23 mouse cellular contexts compared by ENCODE assay signal in the genomic region with DNA sequence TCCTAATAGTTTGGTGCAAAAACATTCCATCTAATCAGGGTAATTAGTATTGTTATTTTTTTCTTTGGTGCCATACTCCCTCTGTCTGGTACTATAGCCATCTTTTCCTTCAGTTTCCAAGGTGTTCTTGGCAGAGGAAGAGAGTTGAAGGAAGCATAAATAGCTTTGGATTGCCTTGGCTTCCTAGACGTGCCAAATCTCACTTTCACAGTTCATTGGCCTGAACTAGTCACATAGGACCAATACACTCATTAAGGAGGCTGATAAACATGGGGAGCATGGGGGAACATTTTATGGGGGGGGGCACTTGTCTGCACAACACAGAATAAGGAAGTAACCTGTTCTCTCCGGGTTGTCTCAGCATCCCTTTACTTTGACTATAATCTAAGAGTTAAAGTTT. TPM values are rescaled to one million over a fixed set of nuclear protein-coding genes. Genes with fewer than 3 reads are reported as not detected.
DNase-seq lines count a peak whose midpoint lies in the region; ATAC-seq and TF ChIP-seq lines count a peak whose summit lies in the region.
"Had no signal": no experiment of that assay in that cellular context is flagged by ENCODE, and none has a peak within 500 bp of the region (broad histone marks: within the 10 kb centered on the region; RNA-seq: fewer than 3 reads in every experiment).

No protein-coding gene starts in this region.

- H3K9me3 ChIP-seq in forebrain, embryonic 14.5 days (replicated peaks; ENCODE audit: control insufficient read depth, low read length), result no peaks in the 10 kb centered on the region
- H3K9me3 ChIP-seq in forebrain, embryonic 12.5 days, result no peaks in the 10 kb centered on the region
- no peaks in the 10 kb centered on the region for H3K9me3 ChIP-seq in forebrain, embryonic 16.5 days (ENCODE audit: control insufficient read depth, low read length)
- no peaks in the 10 kb centered on the region for H3K9me3 ChIP-seq in intestine, embryonic 15.5 days
- H3K9me3 ChIP-seq: embryonic facial prominence, embryonic 10.5 days; G1E; heart, embryonic 13.5 days; hindbrain, embryonic 12.5 days had no signal

- peak; percentile 65; the same call in 1 of the 2 replicates for ATAC-seq in cerebellum, adult (ENCODE audit: insufficient number of reproducible peaks, low FRiP score, low TSS enrichment)
- ATAC-seq in forebrain, embryonic 14.5 days, result peak; percentile 52; the same call in 1 of the 2 replicates
- no peak for ATAC-seq in forebrain, embryonic 12.5 days (ENCODE audit: low FRiP score)
- peak; percentile 72 for ATAC-seq in forebrain, embryonic 16.5 days
- ATAC-seq in intestine, embryonic 15.5 days, result no peak
- ATAC-seq: CD4-positive, CD25-positive, alpha-beta regulatory T cell, adult 4 months; intestine, embryonic 16.5 days had no signal

- no peaks in the 10 kb centered on the region for H3K27me3 ChIP-seq in forebrain, embryonic 14.5 days (replicated peaks; ENCODE audit: control insufficient read depth, insufficient read depth, low read length)
- no peaks in the 10 kb centered on the region for H3K27me3 ChIP-seq in forebrain, embryonic 12.5 days
- H3K27me3 ChIP-seq in forebrain, embryonic 16.5 days (replicated peaks; ENCODE audit: control insufficient read depth, insufficient read depth, low read length), result no peaks in the 10 kb centered on the region
- H3K27me3 ChIP-seq in intestine, embryonic 15.5 days (replicated peaks), result no peaks in the 10 kb centered on the region
- H3K27me3 ChIP-seq: heart, embryonic 13.5 days; hindbrain, embryonic 12.5 days had no signal

- DNase-seq in cerebellum, postnatal 36 days, result no peak
- DNase-seq in forebrain, embryonic 14.5 days (ENCODE audit: low spot score), result peak; percentile 44
- no peak for DNase-seq in layer of hippocampus, adult 2 months (ENCODE audit: low spot score in 2 of 2)
- DNase-seq in layer of hippocampus, postnatal 25 days (ENCODE audit: extremely low spot score in 1 of 2, low spot score in 1 of 2), result no peak
- DNase-seq: adrenal gland, adult 8-10 months; adrenal gland, postnatal 36 days; B cell, adult 2 months; cerebellum, adult 8-10 months; gastrocnemius, adult 2 months; gastrocnemius, postnatal 25 days; heart, postnatal 4 days; kidney, adult 8-10 months had no signal

- no peak overlapping the region for H3K4me2 ChIP-seq in forebrain, embryonic 14.5 days (ENCODE audit: low read length)
- no peak overlapping the region for H3K4me2 ChIP-seq in forebrain, embryonic 12.5 days
- H3K4me2 ChIP-seq in forebrain, embryonic 16.5 days (ENCODE audit: low read length), result no peak overlapping the region
- no peak overlapping the region for H3K4me2 ChIP-seq in intestine, embryonic 15.5 days (replicated peaks)
- H3K4me2 ChIP-seq: heart, embryonic 13.5 days; hindbrain, embryonic 12.5 days had no signal

- H3K36me3 ChIP-seq in forebrain, embryonic 14.5 days (ENCODE audit: control insufficient read depth, insufficient read depth, low read length), result no peaks in the 10 kb centered on the region
- H3K36me3 ChIP-seq in forebrain, embryonic 12.5 days (replicated peaks), result no peaks in the 10 kb centered on the region
- H3K36me3 ChIP-seq in forebrain, embryonic 16.5 days (ENCODE audit: control insufficient read depth, insufficient read depth), result no peaks in the 10 kb centered on the region
- H3K36me3 ChIP-seq in intestine, embryonic 15.5 days, result no peaks in the 10 kb centered on the region
- H3K36me3 ChIP-seq: embryonic facial prominence, embryonic 10.5 days; G1E; heart, embryonic 13.5 days; hindbrain, embryonic 12.5 days had no signal

- WGBS in forebrain, embryonic 14.5 days, result 68% methylated on average over 2 of the region's 2 CpGs
- WGBS in forebrain, embryonic 12.5 days, result 73% methylated on average over 2 of the region's 2 CpGs
- WGBS in forebrain, embryonic 16.5 days, result 48% methylated on average over 2 of the region's 2 CpGs
- 65% methylated on average over 2 of the region's 2 CpGs for WGBS in intestine, embryonic 15.5 days

- TF ChIP-seq CTCF in layer of hippocampus, adult 2 months (conservative IDR thresholded peaks at IDR 0.05), result no peak

- no peak overlapping the region for H3K27ac ChIP-seq in forebrain, embryonic 14.5 days (ENCODE audit: low read depth, low read length)
- no peak overlapping the region for H3K27ac ChIP-seq in forebrain, embryonic 12.5 days
- peak overlapping the region; percentile 76 for H3K27ac ChIP-seq in layer of hippocampus, adult 2 months
- H3K27ac ChIP-seq in forebrain, embryonic 16.5 days (ENCODE audit: low read length), result no peak overlapping the region
- no peak overlapping the region for H3K27ac ChIP-seq in intestine, embryonic 15.5 days
- H3K27ac ChIP-seq: embryonic facial prominence, embryonic 10.5 days; gastrocnemius, adult 2 months; heart, embryonic 13.5 days; hindbrain, embryonic 12.5 days had no signal

- no peaks in the 10 kb centered on the region for H3K4me1 ChIP-seq in forebrain, embryonic 14.5 days (ENCODE audit: control insufficient read depth, insufficient read depth, low read length)
- peaks cover 3% of the 10 kb centered on the region; the same call in 1 of the 2 replicates for H3K4me1 ChIP-seq in forebrain, embryonic 12.5 days
- H3K4me1 ChIP-seq in forebrain, embryonic 16.5 days (replicated peaks; ENCODE audit: control insufficient read depth, insufficient read depth, low read length), result no peaks in the 10 kb centered on the region
- no peaks in the 10 kb centered on the region for H3K4me1 ChIP-seq in intestine, embryonic 15.5 days (replicated peaks)
- H3K4me1 ChIP-seq: embryonic facial prominence, embryonic 10.5 days had no signal

- H3K9ac ChIP-seq in forebrain, embryonic 14.5 days (ENCODE audit: low read length), result no peak overlapping the region
- H3K9ac ChIP-seq in forebrain, embryonic 12.5 days, result no peak overlapping the region
- H3K9ac ChIP-seq in forebrain, embryonic 16.5 days (replicated peaks; ENCODE audit: low read depth, low read length), result no peak overlapping the region
- H3K9ac ChIP-seq in intestine, embryonic 15.5 days, result no peak overlapping the region
- H3K9ac ChIP-seq: heart, embryonic 13.5 days; hindbrain, embryonic 12.5 days had no signal

- H3K4me3 ChIP-seq in forebrain, embryonic 14.5 days (ENCODE audit: low read depth, low read length), result no peak overlapping the region
- H3K4me3 ChIP-seq in forebrain, embryonic 12.5 days (replicated peaks), result no peak overlapping the region
- H3K4me3 ChIP-seq in layer of hippocampus, adult 2 months, result no peak overlapping the region
- no peak overlapping the region for H3K4me3 ChIP-seq in forebrain, embryonic 16.5 days (replicated peaks; ENCODE audit: low read length)
- no peak overlapping the region for H3K4me3 ChIP-seq in intestine, embryonic 15.5 days (replicated peaks)
- H3K4me3 ChIP-seq: embryonic facial prominence, embryonic 10.5 days; erythroblast, embryonic 14.5 days; gastrocnemius, adult 2 months; heart, embryonic 13.5 days; hindbrain, embryonic 12.5 days had no signal

RNA-seq across cellular contexts. Expression of gene Ndufaf5, which starts 45.0 kb away (rescaled TPM):
- polyA plus RNA-seq in forebrain, embryonic 14.5 days (2014; fragmentation: Nextera tagmentation; extraction: Ambion mirVana), result 41.5 and 47.2 TPM in 2 replicates
- 32.0 and 34.1 TPM in 2 replicates for polyA plus RNA-seq in forebrain, embryonic 12.5 days (2016; fragmentation: Nextera tagmentation; extraction: Ambion mirVana)
- 10 to 100 TPM; 50.3 to 54.6 TPM for total RNA-seq in layer of hippocampus, adult 2 months (2021)
- total RNA-seq in layer of hippocampus, postnatal 25 days (2021), result 10 to 100 TPM; 47.9 to 49.8 TPM
- polyA plus RNA-seq in forebrain, embryonic 16.5 days (2015; fragmentation: Nextera tagmentation; extraction: Ambion mirVana), result 49.5 and 51.0 TPM in 2 replicates
- polyA plus RNA-seq in intestine, embryonic 15.5 days (2015; fragmentation: Nextera tagmentation; extraction: Ambion mirVana), result 26.5 and 27.6 TPM in 2 replicates

RNA-seq across cellular contexts. Expression of gene Esf1, which starts 45.1 kb away (rescaled TPM):
- polyA plus RNA-seq in forebrain, embryonic 14.5 days (2014; fragmentation: Nextera tagmentation; extraction: Ambion mirVana), result 10.2 and 13.1 TPM in 2 replicates
- polyA plus RNA-seq in forebrain, embryonic 12.5 days (2016; fragmentation: Nextera tagmentation; extraction: Ambion mirVana), result 31.1 and 34.1 TPM in 2 replicates
- total RNA-seq in layer of hippocampus, adult 2 months (2021), result 10 to 100 TPM; 20.0 to 23.5 TPM
- total RNA-seq in layer of hippocampus, postnatal 25 days (2021), result 10 to 100 TPM; 17.4 to 20.5 TPM
- 18.4 and 20.5 TPM in 2 replicates for polyA plus RNA-seq in forebrain, embryonic 16.5 days (2015; fragmentation: Nextera tagmentation; extraction: Ambion mirVana)
- polyA plus RNA-seq in intestine, embryonic 15.5 days (2015; fragmentation: Nextera tagmentation; extraction: Ambion mirVana), result 23.0 and 26.7 TPM in 2 replicates

Comparison
In these comparisons a context has a peak if more than half of its experiments do, and no peak if none do; other contexts are left out.
1. ATAC-seq: peak in cerebellum, adult (single experiment), forebrain, embryonic 14.5 days (single experiment) and forebrain, embryonic 16.5 days (single experiment); none in forebrain, embryonic 12.5 days (single experiment) and intestine, embryonic 15.5 days (single experiment).